Mouse (Mus musculus) right cerebral cortex, postnatal 14 days (tissue): ENCODE results near the gene Yae1d1.
A peak's percentile ranks its signal among the peaks of the same experiment; 100 is the strongest.
"Not testable (repeated sequence)": the region's sequence is repeated elsewhere in the genome, so short reads cannot be mapped to it uniquely, and the experiment has no call there.

Source experiments
- DNase-seq: peaks from one replicate; pipeline ENCODE4 v3.0.0; 2022

The Yae1d1 gene

DNA sequence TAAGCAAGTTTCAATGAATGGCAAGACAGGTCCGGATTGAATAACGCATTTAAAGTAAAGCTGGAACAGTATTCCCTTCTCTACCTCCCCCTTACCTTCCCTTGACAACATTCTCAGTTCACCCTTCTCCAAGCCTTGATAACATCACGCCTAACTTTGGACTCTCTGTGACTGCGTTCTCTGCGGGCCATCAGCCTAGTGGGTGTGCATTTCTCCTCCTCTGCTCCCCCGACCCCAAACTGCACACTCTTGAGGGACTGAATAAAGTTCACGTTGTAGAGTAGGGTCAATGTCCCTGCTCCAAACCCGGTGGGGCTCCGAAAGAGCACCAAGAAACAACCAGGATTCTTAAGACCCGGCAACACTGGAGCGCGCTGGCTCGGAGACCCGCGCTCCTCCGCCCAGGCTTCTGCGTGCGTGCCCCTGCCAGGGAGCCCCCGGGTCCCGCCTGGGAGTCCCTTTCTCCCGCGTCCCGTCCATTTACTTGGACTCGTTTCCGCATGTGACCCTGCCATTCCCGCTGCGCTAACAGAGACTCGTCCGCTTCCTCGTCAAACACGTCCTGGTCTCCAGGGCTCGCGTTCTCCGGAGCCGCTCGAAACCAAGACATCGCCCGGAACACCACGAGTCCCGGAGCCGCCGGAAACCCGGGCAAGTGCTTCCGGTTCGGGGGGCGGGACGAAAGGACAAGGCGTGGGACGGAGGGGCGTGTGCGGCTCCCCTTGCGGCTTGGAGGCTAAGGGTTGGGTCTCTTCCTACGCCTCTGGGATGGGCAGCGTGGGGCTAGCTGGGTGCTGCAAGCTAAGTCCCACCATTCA lies at the start of gene Yae1d1:
Gene Yae1d1 (minus strand): TSS at position 653 of the 818 bp plus-strand sequence.
- DNase-seq = peak; percentile 93

DNA sequence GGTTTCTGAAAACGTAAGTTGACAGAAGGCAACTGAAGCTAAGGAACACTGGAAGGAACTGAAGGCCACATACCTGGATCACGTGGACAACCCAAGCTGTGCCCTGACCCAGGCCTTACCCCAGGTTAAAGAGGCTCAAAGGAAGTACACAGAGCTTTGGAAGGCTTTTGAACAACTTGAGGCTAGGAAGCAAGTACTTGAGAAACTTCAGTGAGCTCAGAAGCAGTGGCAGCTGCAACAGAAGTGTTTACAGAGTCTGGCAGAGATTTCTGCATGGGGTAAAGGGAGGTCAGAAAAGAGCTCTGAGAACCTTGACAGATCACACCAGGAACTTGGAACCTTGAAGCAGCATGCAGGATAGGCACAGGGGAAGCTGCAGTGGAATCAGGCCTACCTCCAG lies 45.7 kb upstream of the Yae1d1 start:
- no peak for DNase-seq

DNA sequence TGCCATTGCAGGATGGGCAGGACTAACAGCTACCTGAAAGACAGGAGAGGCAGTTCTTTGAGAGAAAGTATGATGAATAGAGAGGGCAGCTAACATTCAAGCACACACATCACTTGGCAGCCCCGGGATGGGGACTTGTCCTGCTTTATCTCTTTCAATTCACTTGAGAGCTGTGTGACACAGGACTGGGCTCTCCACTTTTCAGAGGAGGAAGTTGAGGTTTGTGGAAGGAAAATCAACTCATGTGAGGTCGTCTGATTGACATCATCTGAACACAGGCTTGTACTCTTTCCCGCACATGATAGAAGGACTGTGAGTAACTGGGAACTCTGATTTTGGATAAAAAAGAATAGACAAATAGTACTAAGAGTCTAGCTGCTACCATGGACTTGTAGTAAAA lies 23.5 kb upstream of the Yae1d1 start:
- DNase-seq = no peak

DNA sequence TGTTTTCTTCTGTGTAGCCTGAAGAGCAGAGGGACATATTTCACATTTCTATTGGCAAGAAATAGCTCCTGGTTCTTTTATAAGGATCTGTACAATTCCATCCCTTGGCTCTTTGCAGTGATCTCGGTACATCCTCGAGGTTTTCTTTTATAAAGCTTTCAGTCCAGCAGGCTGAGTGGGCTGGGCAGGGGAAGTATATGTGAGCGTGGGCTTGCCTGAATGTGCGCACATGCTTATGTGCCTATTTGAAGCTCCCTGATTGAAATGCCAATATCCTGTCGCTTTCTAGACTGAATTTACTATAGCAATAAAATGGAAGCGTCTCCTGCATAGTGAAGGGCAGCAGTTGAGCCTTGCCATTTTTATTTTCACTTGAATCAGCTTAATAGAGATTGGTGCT lies 20.1 kb upstream of the Yae1d1 start:
- no peak for DNase-seq

DNA sequence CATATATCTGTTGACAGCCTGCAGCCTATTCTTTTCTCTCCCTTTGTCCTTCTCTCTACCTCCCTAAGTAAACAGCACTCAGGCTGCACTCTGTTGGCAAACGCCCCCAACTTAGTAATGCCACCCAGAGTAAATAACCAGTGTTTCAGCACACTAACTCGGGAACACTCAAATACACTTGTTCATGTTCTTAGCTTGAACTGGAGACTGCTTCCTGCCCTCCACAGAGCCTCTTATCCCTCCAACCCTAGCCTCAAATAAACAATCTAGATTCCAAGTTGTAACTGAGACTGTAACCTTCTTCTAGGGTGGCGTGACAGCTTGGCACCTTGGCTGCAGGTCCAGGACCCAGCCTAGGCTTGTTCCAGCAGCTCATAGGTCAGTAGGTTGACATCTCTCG lies 17.9 kb upstream of the Yae1d1 start:
- no peak for DNase-seq

DNA sequence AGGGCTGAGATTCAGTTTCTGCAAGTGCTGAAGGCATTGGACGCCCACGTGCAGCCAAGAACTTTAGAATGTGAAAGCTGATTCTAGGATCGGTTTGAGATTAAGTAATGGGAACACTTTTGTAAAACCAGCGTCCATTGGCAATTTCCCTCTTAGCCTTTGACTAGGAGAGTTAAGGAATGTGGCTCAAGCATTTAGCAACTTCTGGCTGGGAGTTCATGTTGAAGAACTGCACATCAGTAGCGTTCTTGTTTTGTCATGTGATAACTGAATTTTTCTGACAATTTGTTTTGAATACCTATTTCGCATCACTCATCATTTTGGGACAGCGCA lies 332 bp upstream of the Yae1d1 start:
- DNase-seq = no peak

DNA sequence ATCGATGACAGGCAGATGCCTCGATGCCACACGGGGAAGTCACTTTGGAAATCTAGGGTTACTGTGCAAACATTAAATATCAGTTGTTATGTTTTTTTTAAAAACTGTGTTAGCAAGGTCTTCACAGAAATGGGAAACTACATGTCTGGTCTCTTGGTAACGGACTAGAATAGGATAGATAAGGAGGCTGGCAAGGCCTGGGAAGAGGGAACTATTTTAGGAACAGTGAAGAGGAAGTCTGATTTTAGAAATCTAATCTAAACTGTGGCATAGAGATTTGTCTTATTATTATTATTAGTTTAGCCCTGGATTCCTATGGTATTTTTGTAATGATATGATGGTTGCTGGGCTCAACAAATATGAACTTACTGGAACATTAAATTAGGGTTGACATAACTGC lies 1.1 kb downstream of the Yae1d1 start:
- DNase-seq = no peak

DNA sequence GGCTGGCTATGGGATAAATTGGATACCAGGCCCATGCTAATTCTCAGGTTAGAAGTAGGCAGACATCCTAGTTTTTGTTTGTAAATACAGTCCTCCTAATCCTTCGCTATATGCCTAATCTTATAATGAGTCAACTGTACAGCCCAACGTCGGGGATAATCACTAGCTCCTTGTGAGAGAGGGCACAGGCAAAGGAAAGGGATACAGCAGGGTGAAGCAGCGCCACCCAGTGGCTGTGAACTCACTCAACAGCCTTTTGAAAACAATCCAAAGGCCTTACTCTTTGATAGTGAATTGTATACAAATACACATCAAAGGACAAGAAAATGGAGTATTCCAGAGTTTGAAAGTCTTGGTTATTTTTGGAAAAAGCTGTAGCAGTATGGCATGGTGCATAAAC lies 10.0 kb downstream of the Yae1d1 start:
- peak; percentile 61 for DNase-seq

DNA sequence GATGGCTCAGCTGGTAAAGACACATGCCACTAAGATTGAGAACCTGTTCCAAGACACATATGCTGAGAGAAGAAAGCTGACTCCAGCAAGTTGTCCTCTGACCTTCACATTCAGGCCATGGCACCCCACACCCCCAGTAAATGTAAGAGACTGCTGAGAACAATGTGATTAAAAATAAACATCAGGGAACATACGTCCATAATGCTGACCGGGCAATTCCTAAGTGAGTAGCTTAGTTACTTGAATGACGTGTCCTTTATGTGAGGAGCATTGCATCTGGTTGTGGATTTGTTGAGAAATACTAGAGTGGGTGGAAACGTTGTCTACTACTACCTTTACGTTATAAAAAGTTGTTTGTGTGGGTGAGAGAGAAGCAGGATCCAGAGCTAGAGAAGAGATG lies 10.5 kb downstream of the Yae1d1 start:
- DNase-seq = no peak

DNA sequence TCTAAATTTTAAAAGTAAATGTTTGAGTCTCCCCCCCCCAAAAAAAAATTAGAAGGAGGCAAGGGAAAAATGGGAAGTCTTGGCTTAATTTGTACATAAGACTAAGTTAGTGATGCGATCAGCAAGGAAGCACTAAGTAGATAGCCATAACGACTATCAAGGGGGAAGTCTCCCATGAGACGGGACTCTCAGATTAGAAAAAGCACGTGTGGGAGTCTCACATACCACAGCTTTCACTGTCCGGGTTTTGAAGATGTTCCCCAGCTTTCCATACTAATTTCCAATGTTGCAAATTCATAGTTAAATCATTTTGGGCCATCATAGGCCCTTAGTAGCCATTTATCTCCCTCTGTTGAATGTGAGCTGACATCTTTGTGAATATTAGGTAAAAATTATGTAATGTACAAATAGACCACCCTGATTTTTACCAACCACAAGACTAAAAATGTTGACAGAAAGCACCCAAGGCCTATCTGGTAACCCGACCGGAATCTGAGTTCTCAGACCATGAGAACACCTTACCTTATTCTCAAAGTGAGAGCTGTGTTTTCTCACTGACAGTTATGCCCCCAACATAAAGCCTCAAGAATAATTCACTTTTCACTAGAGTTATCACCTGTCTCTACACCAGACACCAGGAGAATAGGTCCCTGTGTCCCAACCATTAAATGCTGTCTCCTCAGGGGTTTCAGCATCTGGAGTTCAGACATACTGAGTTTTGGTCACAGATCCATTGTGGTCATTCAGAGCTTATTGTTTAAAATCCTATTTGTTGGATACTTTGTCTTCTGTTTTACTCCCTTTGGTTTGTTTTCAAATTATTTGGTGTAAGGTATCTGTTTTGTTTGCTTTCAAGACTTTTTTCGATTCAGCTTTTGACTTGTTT lies 16.1 kb downstream of the Yae1d1 start:
- no peak for DNase-seq

DNA sequence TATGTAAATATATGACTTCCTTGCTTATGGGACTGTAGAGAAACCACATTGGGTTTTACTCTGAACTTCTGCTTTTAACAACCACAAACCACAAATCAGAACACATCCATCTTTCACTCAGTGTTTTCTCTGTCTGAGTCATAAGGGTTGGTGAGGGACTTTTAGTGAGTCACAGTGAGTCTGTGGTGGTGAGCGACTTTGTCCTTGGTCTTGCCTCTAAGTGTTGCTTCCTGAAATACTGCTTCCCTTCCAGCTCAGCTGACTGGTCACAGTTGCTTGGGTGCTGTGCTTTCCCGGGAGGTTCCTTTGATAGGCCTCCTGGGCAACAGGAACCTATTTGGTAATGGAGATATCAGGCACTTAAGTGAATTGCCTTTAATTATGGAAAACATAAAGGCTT lies 17.3 kb downstream of the Yae1d1 start:
- no peak for DNase-seq

DNA sequence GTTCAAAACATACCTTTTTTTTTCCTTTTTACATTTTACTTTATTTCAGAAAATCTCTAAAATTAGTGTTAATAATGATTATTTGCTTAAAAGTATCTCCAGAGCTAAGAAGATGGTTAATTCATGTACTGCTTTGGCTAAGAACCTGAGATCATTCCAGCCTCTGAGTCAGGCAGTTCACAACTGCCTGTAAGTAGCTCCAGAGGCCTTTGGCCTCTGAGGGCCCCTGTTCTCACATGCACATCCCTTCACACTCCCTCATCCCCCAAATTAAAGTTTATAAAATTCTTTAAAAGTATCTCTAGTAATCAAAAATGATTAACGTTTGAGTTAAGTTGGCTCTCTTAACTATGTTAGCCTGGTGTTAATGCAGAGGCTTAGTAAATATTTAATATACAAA lies 17.7 kb downstream of the Yae1d1 start:
- no peak for DNase-seq

DNA sequence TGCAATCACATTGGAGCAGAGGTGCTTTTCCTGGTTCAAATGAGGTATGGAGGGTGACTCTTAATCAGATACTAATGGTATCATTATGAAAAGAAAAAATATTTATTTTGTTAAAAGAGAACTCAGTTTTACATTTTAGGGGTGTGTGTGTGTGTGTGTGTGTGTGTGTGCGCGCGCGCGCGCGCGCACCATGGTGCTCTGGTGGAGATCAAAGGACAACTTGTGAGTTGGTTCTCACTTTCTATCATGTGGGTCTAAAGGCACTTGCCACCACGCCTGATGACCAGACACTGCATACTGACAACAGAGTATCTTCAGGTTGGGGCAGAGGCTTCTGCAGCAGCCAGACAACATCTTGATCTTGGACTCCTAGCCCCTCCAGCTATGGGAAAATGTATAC lies 18.4 kb downstream of the Yae1d1 start:
- no peak for DNase-seq

DNA sequence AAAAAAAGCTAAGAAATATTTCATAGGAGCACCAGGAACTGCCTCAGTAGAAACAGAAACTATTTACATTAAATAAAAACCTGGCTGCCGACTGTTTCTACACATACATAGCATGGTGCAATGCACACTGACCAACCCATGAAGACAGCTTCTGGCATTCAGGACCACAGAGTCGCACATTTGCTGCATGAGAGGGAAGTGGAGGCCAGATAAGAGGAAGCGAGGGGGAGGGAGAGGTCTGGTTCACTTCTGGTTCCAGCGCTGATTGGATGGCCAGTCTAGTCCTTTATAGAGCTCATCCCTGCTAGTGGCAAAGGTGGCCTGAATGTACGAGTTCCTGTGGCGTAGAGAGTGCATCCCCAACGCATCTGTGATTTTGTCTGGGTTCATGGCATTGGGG lies 32.5 kb downstream of the Yae1d1 start:
- DNase-seq = no peak

DNA sequence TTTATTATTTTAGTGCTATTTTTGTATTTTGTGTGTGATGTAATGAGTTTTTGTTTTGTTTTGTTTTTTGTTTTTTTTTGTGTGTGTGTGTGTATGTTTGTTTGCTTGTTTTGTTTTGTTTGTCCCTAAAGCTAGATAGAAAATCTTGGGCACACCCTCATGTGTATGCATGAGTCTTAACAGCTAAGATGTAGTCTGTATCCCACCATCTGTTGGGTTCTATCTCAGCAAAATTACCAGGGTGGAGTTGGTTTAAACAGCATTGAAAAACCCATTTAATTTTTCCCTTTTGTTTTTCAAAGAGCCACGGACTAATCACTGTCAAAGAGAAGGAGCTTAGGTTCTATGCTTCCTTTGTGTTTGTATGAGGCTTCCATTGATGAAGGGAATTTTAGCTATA lies 38.9 kb downstream of the Yae1d1 start:
- no peak for DNase-seq

DNA sequence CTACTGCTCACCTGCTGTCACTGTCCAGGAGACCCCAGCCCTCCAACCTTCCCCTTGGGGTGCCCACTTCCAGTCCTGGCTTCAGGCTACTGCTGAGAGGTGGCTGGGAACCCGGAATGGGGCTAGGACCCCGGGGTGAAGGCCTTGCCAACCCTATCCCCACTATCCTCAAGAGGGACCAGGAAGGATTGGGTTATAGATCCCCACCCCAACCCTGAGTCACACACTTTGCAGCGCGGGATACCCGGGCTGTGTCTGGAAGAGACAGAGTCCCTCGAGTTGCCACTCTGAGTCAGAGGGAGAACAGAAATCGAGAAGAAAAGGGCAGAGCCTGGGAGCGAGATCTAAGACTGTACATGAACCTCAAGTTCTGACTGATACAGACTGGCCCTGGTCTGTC lies 42.6 kb downstream of the Yae1d1 start:
- DNase-seq = not testable (repeated sequence)

DNA sequence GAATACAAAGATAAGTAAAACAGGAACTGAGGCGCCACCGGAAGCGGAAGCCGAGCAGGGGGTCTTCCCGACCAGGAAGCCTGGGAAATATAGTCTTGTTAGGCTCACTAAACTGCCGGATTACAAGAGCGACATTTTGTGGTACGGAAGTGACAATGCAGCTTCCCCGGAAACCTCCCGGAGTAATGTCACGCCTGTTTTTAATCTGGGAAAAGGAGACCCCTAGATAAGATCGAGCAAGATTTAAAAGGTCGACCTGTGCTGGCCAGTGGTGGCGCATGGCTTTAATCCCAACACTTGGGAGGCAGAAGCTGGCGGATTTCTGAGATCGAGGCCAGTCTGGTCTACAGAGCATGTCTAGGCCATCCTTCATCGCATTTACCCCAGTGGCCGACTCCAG lies 43.6 kb downstream of the Yae1d1 start:
- DNase-seq = no peak

DNA sequence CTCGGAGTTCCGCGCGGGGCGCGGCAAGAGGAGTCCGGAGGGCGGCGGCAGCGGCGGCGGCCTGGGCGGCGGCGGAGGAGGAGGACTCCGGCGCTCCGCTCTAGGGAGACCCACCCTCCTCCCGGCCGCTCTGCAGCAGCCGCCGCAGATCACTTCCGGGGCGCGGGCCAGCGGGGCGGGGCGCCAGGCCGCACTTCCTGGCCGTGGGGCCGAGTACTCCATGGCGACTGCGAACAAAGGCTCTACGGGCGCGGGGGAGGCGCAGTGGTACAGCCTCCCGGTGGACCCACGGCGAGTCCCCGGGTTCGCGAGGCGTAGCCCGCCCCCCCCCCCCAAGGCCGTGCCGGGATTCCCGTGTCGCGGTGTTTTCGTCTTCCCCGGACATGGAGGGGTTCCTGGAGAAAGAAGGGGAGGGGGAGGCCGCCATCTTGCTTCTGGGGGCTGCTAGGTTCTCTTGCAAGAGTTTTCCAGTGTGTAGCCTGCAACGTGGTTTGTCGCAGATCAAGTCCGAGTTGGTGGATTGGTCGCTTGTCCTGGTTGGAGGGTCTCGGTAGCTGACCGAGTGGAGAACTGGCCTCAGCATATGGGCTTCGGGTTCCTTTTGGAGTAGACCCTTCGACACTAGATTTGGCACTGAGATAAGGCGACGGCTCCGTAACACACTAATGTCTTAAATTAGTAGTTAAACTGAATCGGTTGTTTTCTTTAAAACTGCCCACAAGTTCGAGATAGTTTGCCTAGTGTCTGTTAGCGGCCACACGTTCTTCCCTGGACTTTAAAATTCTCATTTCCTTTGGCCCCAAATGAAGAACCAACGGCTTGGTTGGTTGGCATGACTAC lies 48.9 kb downstream of the Yae1d1 start, which contains the start of gene Rala:
Gene Rala (minus strand): TSS at position 162 of the 840 bp plus-strand sequence.
- DNase-seq = peak; percentile 93

DNA sequence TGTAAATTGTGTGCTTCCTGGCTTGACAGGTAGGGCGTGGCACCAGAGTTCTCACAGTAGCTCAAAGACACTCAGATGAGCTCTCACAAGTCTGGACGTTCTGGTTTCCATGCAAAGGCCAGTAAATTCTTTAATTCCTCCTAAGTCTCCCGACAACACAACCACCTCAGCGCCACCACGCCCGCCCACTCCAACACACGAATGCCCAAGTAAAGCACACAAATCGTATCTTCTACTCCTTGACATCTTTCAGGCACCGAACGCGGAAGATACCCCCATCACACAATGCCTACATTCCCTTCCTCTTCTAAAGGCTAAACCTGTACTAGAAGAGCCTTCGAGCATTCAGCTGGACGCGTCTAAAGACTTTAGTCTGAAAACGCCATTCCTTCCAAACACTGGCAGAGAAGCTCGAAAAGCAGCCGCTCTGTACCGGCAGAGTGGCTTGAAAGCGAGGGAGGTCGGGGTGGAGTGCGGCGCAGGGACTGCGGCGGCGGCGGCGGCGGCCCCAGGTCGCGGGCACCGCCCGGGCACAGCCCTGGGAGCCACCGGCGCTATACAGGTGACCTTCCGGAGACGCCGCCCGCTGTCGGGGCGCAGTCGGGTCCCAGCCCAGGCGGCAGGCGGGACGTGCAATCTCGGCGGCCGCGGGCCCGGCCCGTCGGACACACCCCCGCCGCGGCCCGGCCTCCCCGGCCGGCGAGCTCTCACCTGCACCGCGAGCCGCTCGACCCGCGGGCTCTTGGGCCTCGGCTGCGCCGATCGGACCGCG lies 49.7 kb downstream of the Yae1d1 start:
- peak; percentile 16 for DNase-seq

DNA sequence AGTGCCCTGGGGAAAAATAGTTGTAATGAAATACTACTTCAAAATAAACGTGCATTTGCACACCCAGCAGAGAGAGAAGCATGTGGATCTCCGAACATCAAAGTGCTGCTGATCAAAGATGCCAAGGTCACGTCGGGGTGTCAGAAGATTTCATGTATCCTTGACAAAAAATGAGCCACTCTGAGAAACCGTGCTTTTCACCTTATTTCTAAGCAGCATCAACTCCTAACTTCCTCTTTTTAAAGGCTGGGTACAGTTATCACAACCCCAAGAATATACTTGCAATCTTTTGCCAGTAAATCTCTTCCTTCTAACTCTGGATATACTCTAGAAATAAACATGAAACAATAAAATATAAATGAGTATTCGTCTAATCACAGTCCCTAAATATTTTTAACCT lies 50.8 kb downstream of the Yae1d1 start:
- DNase-seq = no peak
